Mouse (Mus musculus): Measurements from ENCODE around the gene Fhl3.
A peak's percentile ranks its signal among the peaks of the same experiment; 100 is the strongest.
"Not testable (repeated sequence)": the region's sequence is repeated elsewhere in the genome, so short reads cannot be mapped to it uniquely, and the experiment has no call there.

The Fhl3 gene

GRCm38 (mm10) chr4:124708518-124709477 is 8.3 kb downstream of the Fhl3 start:
- peak; percentile 83 for DNase-seq (ENCODE audit: low read depth, low spot score)

- no peak for DNase-seq (ENCODE audit: low read depth, low spot score)
Observed at GRCm38 (mm10) chr4:124709961-124710446, 9.5 kb downstream of the Fhl3 start.

GRCm38 (mm10) chr4:124710776-124711291 is 10.3 kb downstream of the Fhl3 start:
- peak; percentile 72 for DNase-seq (ENCODE audit: low read depth, low spot score)

- no peak for DNase-seq (ENCODE audit: low read depth, low spot score)
Observed at GRCm38 (mm10) chr4:124712618-124713017, 12.1 kb downstream of the Fhl3 start.

- DNase-seq (ENCODE audit: low read depth, low spot score): not testable (repeated sequence)
Observed at GRCm38 (mm10) chr4:124713850-124714249, 13.3 kb downstream of the Fhl3 start.

- peak; percentile 97 for DNase-seq (ENCODE audit: low read depth, low spot score)
Observed at GRCm38 (mm10) chr4:124714545-124715481, 14.3 kb downstream of the Fhl3 start, which contains the start of gene Sf3a3. Gene Sf3a3 (plus strand): TSS chr4:124714776.

GRCm38 (mm10) chr4:124719101-124719500 is 18.6 kb downstream of the Fhl3 start:
- DNase-seq (ENCODE audit: low read depth, low spot score): no peak

- DNase-seq (ENCODE audit: low read depth, low spot score): no peak
Observed at GRCm38 (mm10) chr4:124726121-124726520, 25.6 kb downstream of the Fhl3 start.

- no peak for DNase-seq (ENCODE audit: low read depth, low spot score)
Observed at GRCm38 (mm10) chr4:124736952-124737351, 36.5 kb downstream of the Fhl3 start.

- DNase-seq (ENCODE audit: low read depth, low spot score): no peak
Observed at GRCm38 (mm10) chr4:124737486-124737885, 37.0 kb downstream of the Fhl3 start.

GRCm38 (mm10) chr4:124738013-124738412 is 37.5 kb downstream of the Fhl3 start:
- no peak for DNase-seq (ENCODE audit: low read depth, low spot score)

GRCm38 (mm10) chr4:124738783-124739182 is 38.3 kb downstream of the Fhl3 start:
- DNase-seq (ENCODE audit: low read depth, low spot score): no peak

GRCm38 (mm10) chr4:124741376-124742343 is 41.2 kb downstream of the Fhl3 start, which contains the start of gene Inpp5b:
Gene Inpp5b (plus strand): TSS chr4:124741850.
- DNase-seq (ENCODE audit: low read depth, low spot score): peak; percentile 52

- DNase-seq (ENCODE audit: low read depth, low spot score): no peak
Observed at GRCm38 (mm10) chr4:124742839-124743238, 42.3 kb downstream of the Fhl3 start.

- DNase-seq (ENCODE audit: low read depth, low spot score): no peak
Observed at GRCm38 (mm10) chr4:124746577-124746976, 46.1 kb downstream of the Fhl3 start.

GRCm38 (mm10) chr4:124747851-124748250 is 47.4 kb downstream of the Fhl3 start:
- no peak for DNase-seq (ENCODE audit: low read depth, low spot score)

- peak; percentile 96 for DNase-seq (ENCODE audit: low read depth, low spot score)
Observed at GRCm38 (mm10) chr4:124751300-124752250, 51.1 kb downstream of the Fhl3 start.

GRCm38 (mm10) chr4:124752281-124753199 is 52.0 kb downstream of the Fhl3 start:
- DNase-seq (ENCODE audit: low read depth, low spot score): peak; percentile 84

All from CD4-positive helper T cell, adult 2 months (primary cell).